Mouse (Mus musculus): ENCODE measurements around the gene Btbd35f8. TPM values are rescaled to one million over a fixed set of nuclear protein-coding genes. Genes with fewer than 3 reads are reported as not detected.

Btbd35f8 gene
- not detected for polyA plus RNA-seq (2014; fragmentation: Illumina TruSeq; extraction: RNeasy Lipid Tissue Mini Kit (QIAGEN cat#74804); ENCODE audit: low read depth, low replicate concordance)

DNA sequence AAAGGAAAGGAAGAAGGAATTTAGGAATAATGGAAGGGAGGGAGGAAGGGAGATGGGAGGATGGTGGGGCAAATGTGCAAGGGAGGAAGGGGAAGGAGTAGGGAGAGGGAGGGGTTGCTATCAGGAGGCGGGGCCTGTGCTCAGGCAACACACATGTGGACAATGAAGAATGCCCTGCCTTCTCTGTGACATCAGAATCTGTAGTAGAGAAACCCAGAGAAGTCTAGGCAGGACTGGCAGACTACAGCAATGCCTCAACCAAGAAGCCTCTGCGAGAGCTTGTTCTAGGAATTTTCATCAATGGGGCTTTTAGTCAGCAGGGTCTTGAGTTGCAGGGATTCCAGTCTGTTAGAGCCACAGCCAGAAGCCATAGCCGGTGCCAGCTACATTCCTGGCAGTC lies at the start of gene Btbd35f8:
Btbd35f8 (plus strand) TSS at position 301 of the 400 bp plus-strand sequence.

Other genes with a start within 250 kb of the Btbd35f8 start
- gene Spin2g, start 211.8 kb upstream of the Btbd35f8 start, polyA plus RNA-seq (2014; fragmentation: Illumina TruSeq; extraction: RNeasy Lipid Tissue Mini Kit (QIAGEN cat#74804); ENCODE audit: low read depth, low replicate concordance), result not detected